Mouse (Mus musculus): Measurements from ENCODE around the gene Nfia. TPM values are rescaled to one million over a fixed set of nuclear protein-coding genes. Genes with fewer than 3 reads are reported as not detected.

Nfia gene
- polyA plus RNA-seq, 1 experiment from 2014 or later = 37.2 TPM

- under 1% methylated on average over 38 of the region's 38 CpGs for WGBS
- Histone ChIP-seq H3K4me2 (ENCODE audit: low read length) (peak overlapping the region; percentile 84), H3K4me1 (ENCODE audit: control insufficient read depth, insufficient read depth, low read length) (peaks cover 8% of the 10 kb centered on the region; the same call in 1 of the 2 replicates), H3K4me3 (replicated peaks; ENCODE audit: low read depth, low read length) (peak overlapping the region; percentile 43), H3K9ac (replicated peaks; ENCODE audit: low read length) (peak overlapping the region; percentile 55), H3K36me3 (ENCODE audit: control insufficient read depth, insufficient read depth, low read length) (no peaks in the 10 kb centered on the region), H3K27ac (replicated peaks; ENCODE audit: low read depth, low read length) (peak overlapping the region; percentile 67), H3K9me3 (ENCODE audit: control insufficient read depth, low read length) (no peaks in the 10 kb centered on the region), H3K27me3 (ENCODE audit: control insufficient read depth, insufficient read depth, low read length) (peaks cover 53% of the 10 kb centered on the region)
- DNase-seq (peak; percentile 83), ATAC-seq (ENCODE audit: low FRiP score, low TSS enrichment) (peak; percentile 86)
Measured at GRCm38 (mm10) chr4:97757207-97757977, 15.1 kb upstream of the Nfia start.

- Histone ChIP-seq H3K4me2 (ENCODE audit: low read length) (peak overlapping the region; percentile 84), H3K4me1 (ENCODE audit: control insufficient read depth, insufficient read depth, low read length) (peaks cover 8% of the 10 kb centered on the region; the same call in 1 of the 2 replicates), H3K4me3 (replicated peaks; ENCODE audit: low read depth, low read length) (peak overlapping the region; percentile 43), H3K9ac (replicated peaks; ENCODE audit: low read length) (peak overlapping the region; percentile 55), H3K27ac (replicated peaks; ENCODE audit: low read depth, low read length) (peak overlapping the region; percentile 67), H3K9me3 (ENCODE audit: control insufficient read depth, low read length) (no peaks in the 10 kb centered on the region), H3K36me3 (ENCODE audit: control insufficient read depth, insufficient read depth, low read length) (no peaks in the 10 kb centered on the region), H3K27me3 (ENCODE audit: control insufficient read depth, insufficient read depth, low read length) (peaks cover 47% of the 10 kb centered on the region)
- peak; percentile 49 for ATAC-seq (ENCODE audit: low FRiP score, low TSS enrichment)
- under 1% methylated on average over 14 of the region's 14 CpGs for WGBS
- peak; percentile 73 for DNase-seq
Measured at GRCm38 (mm10) chr4:97757978-97758461, 14.5 kb upstream of the Nfia start.

GRCm38 (mm10) chr4:97758661-97759060 is 13.9 kb upstream of the Nfia start:
- ATAC-seq (ENCODE audit: low FRiP score, low TSS enrichment) (no peak), DNase-seq (no peak)
- 0 out of 2 replicates have a peak overlapping the region, but pooled peaks have one; percentile 67 for H3K27ac ChIP-seq (replicated peaks; ENCODE audit: low read depth, low read length)
- H3K9ac ChIP-seq (replicated peaks; ENCODE audit: low read length) = peak overlapping the region; percentile 55; the same call in 1 of the 2 replicates
- no peaks in the 10 kb centered on the region for H3K9me3 ChIP-seq (ENCODE audit: control insufficient read depth, low read length)
- H3K27me3 ChIP-seq (ENCODE audit: control insufficient read depth, insufficient read depth, low read length) = peaks cover 40% of the 10 kb centered on the region
- peak overlapping the region; percentile 84 for H3K4me2 ChIP-seq (ENCODE audit: low read length)
- H3K36me3 ChIP-seq (ENCODE audit: control insufficient read depth, insufficient read depth, low read length) = no peaks in the 10 kb centered on the region
- WGBS = 23% methylated on average over 3 of the region's 3 CpGs
- H3K4me3 ChIP-seq (replicated peaks; ENCODE audit: low read depth, low read length) = peak overlapping the region; percentile 43; the same call in 1 of the 2 replicates
- peaks cover 8% of the 10 kb centered on the region; the same call in 1 of the 2 replicates for H3K4me1 ChIP-seq (ENCODE audit: control insufficient read depth, insufficient read depth, low read length)

- ATAC-seq (ENCODE audit: low FRiP score, low TSS enrichment) = no peak
- Histone ChIP-seq H3K4me1 (ENCODE audit: control insufficient read depth, insufficient read depth, low read length) (no peaks in the 10 kb centered on the region), H3K36me3 (ENCODE audit: control insufficient read depth, insufficient read depth, low read length) (no peaks in the 10 kb centered on the region), H3K9me3 (ENCODE audit: control insufficient read depth, low read length) (no peaks in the 10 kb centered on the region), H3K4me3 (replicated peaks; ENCODE audit: low read depth, low read length) (no peak overlapping the region), H3K27me3 (ENCODE audit: control insufficient read depth, insufficient read depth, low read length) (0 out of 2 replicates have a peak, but pooled peaks cover 4% of the 10 kb centered on the region), H3K27ac (replicated peaks; ENCODE audit: low read depth, low read length) (no peak overlapping the region), H3K4me2 (ENCODE audit: low read length) (no peak overlapping the region), H3K9ac (replicated peaks; ENCODE audit: low read length) (no peak overlapping the region)
- DNase-seq = no peak
- WGBS = 43% methylated on average over 4 of the region's 4 CpGs
Measured at GRCm38 (mm10) chr4:97764616-97765015, 7.9 kb upstream of the Nfia start.

- H3K4me3 ChIP-seq (replicated peaks; ENCODE audit: low read depth, low read length) = no peak overlapping the region
- no peak overlapping the region for H3K4me2 ChIP-seq (ENCODE audit: low read length)
- no peaks in the 10 kb centered on the region for H3K27me3 ChIP-seq (ENCODE audit: control insufficient read depth, insufficient read depth, low read length)
- no peaks in the 10 kb centered on the region for H3K4me1 ChIP-seq (ENCODE audit: control insufficient read depth, insufficient read depth, low read length)
- H3K9me3 ChIP-seq (ENCODE audit: control insufficient read depth, low read length) = no peaks in the 10 kb centered on the region
- no peak overlapping the region for H3K9ac ChIP-seq (replicated peaks; ENCODE audit: low read length)
- H3K36me3 ChIP-seq (ENCODE audit: control insufficient read depth, insufficient read depth, low read length) = no peaks in the 10 kb centered on the region
- DNase-seq (no peak), ATAC-seq (ENCODE audit: low FRiP score, low TSS enrichment) (no peak)
- H3K27ac ChIP-seq (replicated peaks; ENCODE audit: low read depth, low read length) = no peak overlapping the region
- 91% methylated on average over 4 of the region's 4 CpGs for WGBS
Measured at GRCm38 (mm10) chr4:97765341-97766020, 7.1 kb upstream of the Nfia start.

- no peak overlapping the region for H3K4me3 ChIP-seq (replicated peaks; ENCODE audit: low read depth, low read length)
- DNase-seq = no peak
- no peak overlapping the region for H3K4me2 ChIP-seq (ENCODE audit: low read length)
- 88% methylated on average over 3 of the region's 3 CpGs for WGBS
- H3K9ac ChIP-seq (replicated peaks; ENCODE audit: low read length) = no peak overlapping the region
- no peak for ATAC-seq (ENCODE audit: low FRiP score, low TSS enrichment)
- H3K4me1 ChIP-seq (ENCODE audit: control insufficient read depth, insufficient read depth, low read length) = no peaks in the 10 kb centered on the region
- H3K36me3 ChIP-seq (ENCODE audit: control insufficient read depth, insufficient read depth, low read length) = no peaks in the 10 kb centered on the region
- H3K9me3 ChIP-seq (ENCODE audit: control insufficient read depth, low read length) = no peaks in the 10 kb centered on the region
- H3K27me3 ChIP-seq (ENCODE audit: control insufficient read depth, insufficient read depth, low read length) = no peaks in the 10 kb centered on the region
- H3K27ac ChIP-seq (replicated peaks; ENCODE audit: low read depth, low read length) = no peak overlapping the region
Measured at GRCm38 (mm10) chr4:97766100-97766499, 6.4 kb upstream of the Nfia start.

GRCm38 (mm10) chr4:97767025-97767424 is 5.5 kb upstream of the Nfia start:
- 74% methylated on average over 4 of the region's 4 CpGs for WGBS
- no peak for DNase-seq
- H3K9ac ChIP-seq (replicated peaks; ENCODE audit: low read length) = no peak overlapping the region
- ATAC-seq (ENCODE audit: low FRiP score, low TSS enrichment) = no peak
- H3K4me3 ChIP-seq (replicated peaks; ENCODE audit: low read depth, low read length) = no peak overlapping the region
- H3K27me3 ChIP-seq (ENCODE audit: control insufficient read depth, insufficient read depth, low read length) = no peaks in the 10 kb centered on the region
- H3K36me3 ChIP-seq (ENCODE audit: control insufficient read depth, insufficient read depth, low read length) = no peaks in the 10 kb centered on the region
- no peaks in the 10 kb centered on the region for H3K9me3 ChIP-seq (ENCODE audit: control insufficient read depth, low read length)
- H3K4me1 ChIP-seq (ENCODE audit: control insufficient read depth, insufficient read depth, low read length) = 0 out of 2 replicates have a peak, but pooled peaks cover 4% of the 10 kb centered on the region
- H3K4me2 ChIP-seq (ENCODE audit: low read length) = no peak overlapping the region
- no peak overlapping the region for H3K27ac ChIP-seq (replicated peaks; ENCODE audit: low read depth, low read length)

- 0 out of 2 replicates have a peak, but pooled peaks cover 4% of the 10 kb centered on the region for H3K4me1 ChIP-seq (ENCODE audit: control insufficient read depth, insufficient read depth, low read length)
- H3K36me3 ChIP-seq (ENCODE audit: control insufficient read depth, insufficient read depth, low read length) = no peaks in the 10 kb centered on the region
- ATAC-seq (ENCODE audit: low FRiP score, low TSS enrichment) = no peak
- no peaks in the 10 kb centered on the region for H3K9me3 ChIP-seq (ENCODE audit: control insufficient read depth, low read length)
- H3K27me3 ChIP-seq (ENCODE audit: control insufficient read depth, insufficient read depth, low read length) = no peaks in the 10 kb centered on the region
- H3K4me2 ChIP-seq (ENCODE audit: low read length) = no peak overlapping the region
- WGBS = 90% methylated on average over 5 of the region's 5 CpGs
- no peak for DNase-seq
- H3K27ac ChIP-seq (replicated peaks; ENCODE audit: low read depth, low read length) = no peak overlapping the region
- H3K4me3 ChIP-seq (replicated peaks; ENCODE audit: low read depth, low read length) = no peak overlapping the region
- H3K9ac ChIP-seq (replicated peaks; ENCODE audit: low read length) = no peak overlapping the region
Measured at GRCm38 (mm10) chr4:97767516-97767915, 5.0 kb upstream of the Nfia start.

Data from midbrain, embryonic 14.5 days (tissue).